Mouse (Mus musculus) hindbrain, embryonic 16.5 days (tissue): Measurements from ENCODE around the gene Fli1. TPM values are rescaled to one million over a fixed set of nuclear protein-coding genes. Genes with fewer than 3 reads are reported as not detected.

ENCODE experiments used
- ATAC-seq: fragments of 200-750 bp; cut with Nextera tagmentation; 2 replicates; pipeline ENCODE4 v1.8.0; 2017; ENCODE audit warnings: moderate TSS enrichment, moderate library complexity
- H3K27ac ChIP-seq: fragments of 300-500 bp; sonication (generic); 2 replicates; pipeline ENCODE4 v1.5.1; 2014; ENCODE audit warnings: low read depth, mild to moderate bottlenecking, control low read depth, low read length, moderate library complexity
- H3K27me3 ChIP-seq: fragments of 300-500 bp; sonication (generic); replicated peaks from 2 replicates; pipeline ENCODE4 v1.6.1; 2014; ENCODE audit warnings: low read length; ENCODE audit not compliant: control insufficient read depth, insufficient read depth
- H3K36me3 ChIP-seq: fragments of 300-500 bp; sonication (generic); 2 replicates; pipeline ENCODE4 v1.6.1; 2014; ENCODE audit warnings: mild to moderate bottlenecking, low read length, moderate library complexity, mixed read lengths; ENCODE audit not compliant: control insufficient read depth, insufficient read depth
- H3K4me1 ChIP-seq: fragments of 300-500 bp; sonication (generic); 2 replicates; pipeline ENCODE4 v1.6.1; 2014; ENCODE audit warnings: low read depth, low read length; ENCODE audit not compliant: control insufficient read depth, insufficient read depth
- H3K4me2 ChIP-seq: fragments of 300-500 bp; sonication (generic); 2 replicates; pipeline ENCODE4 v1.6.1; 2014; ENCODE audit warnings: mild to moderate bottlenecking, low read length, control low read depth, moderate library complexity
- H3K4me3 ChIP-seq: fragments of 300-500 bp; sonication (generic); 2 replicates; pipeline ENCODE4 v1.5.1; 2014; ENCODE audit warnings: mild to moderate bottlenecking, low read length, control low read depth, moderate library complexity
- H3K9ac ChIP-seq: fragments of 300-500 bp; sonication (generic); 2 replicates; pipeline ENCODE4 v1.6.1; 2014; ENCODE audit warnings: low read depth, mild to moderate bottlenecking, control low read depth, low read length, moderate library complexity
- H3K9me3 ChIP-seq: fragments of 300-500 bp; sonication (generic); 2 replicates; pipeline ENCODE4 v1.6.1; 2014; ENCODE audit warnings: mild to moderate bottlenecking, low read length, moderate library complexity; ENCODE audit not compliant: control insufficient read depth
- WGBS: fragments of 180-500 bp; shearing (Covaris S2); extraction: QIAGEN DNeasy Blood & Tissue Kit; methylation state at CpG from one replicate; pipeline ENCODE4 v1.1.7; 2014; 5-methylcytosine and 5-hydroxymethylcytosine counted together
- polyA plus RNA-seq: library from polyadenylated mRNA; unstranded; fragments of >200 nt; fragmentation: Nextera tagmentation; extraction: Ambion mirVana; gene quantifications from 2 replicates; pipeline ENCODE4 v1.2.1, GENCODE M21; 2015

The Fli1 gene
- polyA plus RNA-seq, 1 experiment from 2014 or later, result 6.4 TPM

DNA sequence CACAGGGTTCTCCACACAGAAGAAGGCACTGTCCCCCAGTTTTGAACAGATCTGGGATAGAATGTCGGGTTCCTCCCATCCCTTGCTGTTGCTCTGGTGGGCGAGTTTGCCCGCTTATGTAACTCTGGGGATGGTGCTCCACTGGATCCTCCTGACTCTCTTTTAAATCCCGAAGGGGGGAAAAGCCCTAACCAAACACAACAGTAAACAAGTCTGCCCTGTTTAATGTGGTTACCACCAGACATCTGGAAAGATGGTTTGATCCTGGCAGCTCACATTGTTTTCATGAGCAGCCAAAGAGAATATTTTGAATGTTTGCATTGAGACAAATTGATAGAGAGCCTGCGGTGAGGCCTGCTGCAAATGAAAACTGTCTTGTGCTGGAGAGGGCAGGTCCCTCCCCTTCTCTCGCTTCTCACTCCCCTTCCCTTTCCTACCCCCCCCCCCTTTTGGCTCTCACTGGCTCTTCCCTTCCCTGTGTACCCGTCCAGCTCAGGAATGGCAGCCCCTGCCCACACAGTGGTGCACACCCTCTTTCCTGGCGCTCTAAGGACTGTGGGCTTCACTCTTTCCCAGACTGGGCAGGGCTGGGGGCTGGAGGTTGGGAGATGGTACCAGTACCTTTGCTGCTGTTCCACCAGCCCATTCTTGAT, 1.4 kb upstream of the Fli1 start:
- Histone ChIP-seq H3K4me1 (peaks cover 36% of the 10 kb centered on the region), H3K9me3 (0 out of 2 replicates have a peak, but pooled peaks cover 3% of the 10 kb centered on the region), H3K36me3 (no peaks in the 10 kb centered on the region), H3K27me3 (peaks cover 53% of the 10 kb centered on the region), H3K4me3 (no peak overlapping the region), H3K27ac (peak overlapping the region; percentile 29; the same call in 1 of the 2 replicates), H3K9ac (no peak overlapping the region), H3K4me2 (no peak overlapping the region)
- 9% methylated on average over 7 of the region's 8 CpGs for WGBS
- ATAC-seq, result no peak

DNA sequence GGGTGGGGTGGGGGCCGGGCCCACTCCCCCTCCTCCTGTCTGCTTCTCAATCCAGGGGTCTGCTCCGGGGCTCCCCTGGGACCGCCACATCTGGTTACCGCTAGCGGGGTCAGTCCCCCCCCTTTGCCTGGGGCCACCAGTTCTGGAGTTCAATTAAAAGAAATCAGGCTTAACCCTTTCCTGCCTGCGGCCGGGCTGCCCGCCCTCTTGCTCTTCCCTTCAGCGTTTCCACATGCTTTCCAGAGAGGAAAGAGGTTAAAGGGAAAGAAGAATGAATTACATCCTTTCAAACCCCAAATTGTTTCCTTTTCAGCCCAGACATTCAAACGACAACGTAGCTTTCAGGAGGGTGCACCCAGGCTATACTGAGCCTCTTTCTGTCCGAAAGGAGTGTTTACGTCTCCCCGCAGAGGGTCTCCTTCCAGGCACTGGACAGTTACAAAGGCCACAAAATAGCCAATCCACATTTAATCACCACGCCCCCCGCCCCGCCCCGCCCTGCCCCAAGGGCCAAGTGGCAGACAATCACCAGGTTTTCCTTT, 450 bp upstream of the Fli1 start:
- Histone ChIP-seq H3K9ac (no peak overlapping the region; the same call in 1 of the 2 replicates), H3K9me3 (0 out of 2 replicates have a peak, but pooled peaks cover 3% of the 10 kb centered on the region), H3K4me1 (peaks cover 36% of the 10 kb centered on the region), H3K36me3 (no peaks in the 10 kb centered on the region), H3K4me2 (peak overlapping the region; percentile 46), H3K27me3 (peaks cover 53% of the 10 kb centered on the region), H3K4me3 (peak overlapping the region; percentile 33), H3K27ac (no peak overlapping the region)
- 1% methylated on average over 18 of the region's 18 CpGs for WGBS
- ATAC-seq, result no peak

DNA sequence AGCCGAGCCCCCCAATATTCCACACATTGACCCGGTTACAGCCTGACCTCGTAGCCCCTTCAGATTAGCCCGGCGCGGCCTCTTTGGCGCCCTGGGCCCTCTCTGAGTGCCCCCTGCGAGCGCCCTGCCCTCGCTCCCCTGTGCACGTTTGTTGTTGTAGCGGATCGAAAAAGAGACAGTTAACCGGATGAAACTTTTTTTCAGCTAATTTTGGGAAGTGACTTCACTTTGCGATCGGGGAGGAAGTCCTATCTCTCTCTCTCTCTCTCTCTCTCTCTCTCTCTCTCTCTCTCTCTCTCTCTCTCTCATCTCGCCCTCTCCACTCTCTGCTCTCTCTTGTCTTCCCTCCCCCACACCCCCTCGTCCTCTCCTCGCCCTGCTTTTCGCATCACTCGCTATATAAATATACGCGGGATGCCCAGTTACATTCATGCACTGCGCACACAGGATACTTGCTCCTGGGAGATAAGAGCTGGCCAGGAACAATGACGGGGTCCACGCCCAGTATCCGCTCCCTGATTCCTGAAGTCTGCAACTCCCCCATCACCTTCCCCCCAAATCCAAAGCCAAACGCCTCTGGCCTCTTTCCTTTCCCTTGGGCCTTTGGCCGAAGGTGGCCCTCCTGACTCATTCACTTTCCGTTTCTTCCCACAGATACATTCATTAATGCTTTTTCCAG, 1.3 kb downstream of the Fli1 start:
- H3K4me1 ChIP-seq, result peaks cover 36% of the 10 kb centered on the region
- WGBS, result under 1% methylated on average over 30 of the region's 30 CpGs
- H3K9ac ChIP-seq, result peak overlapping the region; percentile 57
- peak overlapping the region; percentile 53 for H3K4me3 ChIP-seq
- peaks cover 40% of the 10 kb centered on the region for H3K27me3 ChIP-seq
- H3K9me3 ChIP-seq, result 0 out of 2 replicates have a peak, but pooled peaks cover 3% of the 10 kb centered on the region
- H3K4me2 ChIP-seq, result peak overlapping the region; percentile 94
- H3K27ac ChIP-seq, result peak overlapping the region; percentile 63
- no peak for ATAC-seq
- H3K36me3 ChIP-seq, result no peaks in the 10 kb centered on the region

GRCm38 (mm10) chr9:32540406-32541222, 2.0 kb downstream of the Fli1 start:
- peaks cover 33% of the 10 kb centered on the region for H3K27me3 ChIP-seq
- ATAC-seq, result peak; percentile 71
- no peaks in the 10 kb centered on the region for H3K36me3 ChIP-seq
- H3K9me3 ChIP-seq, result 0 out of 2 replicates have a peak, but pooled peaks cover 3% of the 10 kb centered on the region
- H3K4me3 ChIP-seq, result peak overlapping the region; percentile 53
- H3K4me1 ChIP-seq, result peaks cover 36% of the 10 kb centered on the region
- H3K4me2 ChIP-seq, result peak overlapping the region; percentile 94
- under 1% methylated on average over 35 of the region's 70 CpGs for WGBS
- peak overlapping the region; percentile 63 for H3K27ac ChIP-seq
- peak overlapping the region; percentile 57 for H3K9ac ChIP-seq

DNA sequence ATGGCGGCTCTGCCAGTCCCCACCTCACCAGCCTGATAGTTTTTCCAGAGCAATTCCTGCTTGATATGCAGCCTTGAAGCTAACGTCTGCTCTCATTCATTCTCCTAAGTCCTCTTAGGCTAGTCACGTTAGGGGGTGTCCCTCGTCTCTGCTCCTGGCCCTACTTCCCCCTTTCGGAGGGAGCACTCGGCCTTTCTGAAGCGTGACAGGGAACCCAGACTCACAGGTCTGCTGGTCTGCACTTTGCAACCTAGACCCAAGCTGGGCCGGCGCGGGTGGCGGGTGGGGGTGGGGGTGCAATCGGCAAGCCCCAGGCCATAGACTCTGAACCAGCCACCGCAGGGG, 2.6 kb downstream of the Fli1 start:
- Histone ChIP-seq H3K4me2 (peak overlapping the region; percentile 94), H3K9me3 (0 out of 2 replicates have a peak, but pooled peaks cover 3% of the 10 kb centered on the region), H3K4me1 (peaks cover 31% of the 10 kb centered on the region), H3K9ac (peak overlapping the region; percentile 57), H3K36me3 (no peaks in the 10 kb centered on the region), H3K4me3 (peak overlapping the region; percentile 53), H3K27ac (no peak overlapping the region), H3K27me3 (peaks cover 29% of the 10 kb centered on the region)
- ATAC-seq, result peak; percentile 21; the same call in 1 of the 2 replicates
- 2% methylated on average over 13 of the region's 13 CpGs for WGBS

GRCm38 (mm10) chr9:32539321-32539761, 3.3 kb downstream of the Fli1 start:
- Histone ChIP-seq H3K9ac (no peak overlapping the region), H3K27me3 (peaks cover 24% of the 10 kb centered on the region), H3K4me3 (no peak overlapping the region), H3K9me3 (0 out of 2 replicates have a peak, but pooled peaks cover 3% of the 10 kb centered on the region), H3K4me1 (peaks cover 28% of the 10 kb centered on the region), H3K4me2 (no peak overlapping the region), H3K36me3 (no peaks in the 10 kb centered on the region), H3K27ac (no peak overlapping the region)
- peak; percentile 48; the same call in 1 of the 2 replicates for ATAC-seq
- 50% methylated on average over 3 of the region's 3 CpGs for WGBS

DNA sequence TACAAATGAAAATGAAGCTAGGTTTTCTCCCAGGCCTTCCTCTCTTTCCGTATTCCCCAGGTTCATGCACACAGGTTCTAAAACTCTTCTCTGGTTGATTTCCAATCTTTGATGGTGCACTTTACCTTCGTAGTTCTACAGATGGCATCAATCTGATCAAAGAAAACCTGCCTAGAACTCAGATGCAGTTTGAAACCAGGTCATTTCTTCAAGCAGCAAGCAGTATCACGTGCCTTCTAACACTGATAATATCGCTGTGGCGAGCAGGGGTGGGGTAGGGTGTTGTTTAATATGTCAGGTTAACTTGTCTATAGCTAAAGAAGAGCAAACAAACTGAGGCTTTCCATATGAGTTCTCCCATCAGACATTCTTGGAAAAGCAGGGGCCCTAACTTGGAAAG, 4.5 kb downstream of the Fli1 start:
- H3K4me3 ChIP-seq, result no peak overlapping the region
- WGBS, result 82% methylated on average over 5 of the region's 5 CpGs
- no peak for ATAC-seq
- H3K36me3 ChIP-seq, result no peaks in the 10 kb centered on the region
- H3K9ac ChIP-seq, result no peak overlapping the region
- no peak overlapping the region for H3K27ac ChIP-seq
- peaks cover 12% of the 10 kb centered on the region for H3K27me3 ChIP-seq
- no peak overlapping the region for H3K4me2 ChIP-seq
- H3K9me3 ChIP-seq, result no peaks in the 10 kb centered on the region
- peaks cover 27% of the 10 kb centered on the region for H3K4me1 ChIP-seq

DNA sequence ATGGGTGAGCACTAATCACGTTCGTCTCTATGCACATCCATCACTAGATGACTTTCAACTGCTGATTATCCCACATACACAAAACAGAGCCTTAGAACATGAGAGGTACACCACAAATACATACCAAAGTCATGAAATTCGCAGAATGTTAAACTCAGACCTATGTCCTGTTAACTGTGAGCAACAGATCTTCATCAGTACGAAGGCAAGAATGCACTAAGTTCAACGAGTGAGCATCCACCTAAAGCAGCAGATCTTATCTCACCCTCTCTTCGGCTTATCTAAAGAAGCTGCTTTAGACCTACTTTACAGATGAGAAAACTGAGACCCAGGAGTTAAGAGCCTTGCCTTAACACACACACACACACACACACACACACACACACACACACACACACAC, 5.0 kb downstream of the Fli1 start:
- no peaks in the 10 kb centered on the region for H3K9me3 ChIP-seq
- 85% methylated on average over 6 of the region's 6 CpGs for WGBS
- H3K27ac ChIP-seq, result no peak overlapping the region
- H3K9ac ChIP-seq, result no peak overlapping the region
- no peak overlapping the region for H3K4me2 ChIP-seq
- peaks cover 10% of the 10 kb centered on the region for H3K27me3 ChIP-seq
- no peaks in the 10 kb centered on the region for H3K36me3 ChIP-seq
- no peak for ATAC-seq
- peaks cover 23% of the 10 kb centered on the region for H3K4me1 ChIP-seq
- no peak overlapping the region for H3K4me3 ChIP-seq
